Mouse (Mus musculus) G1E (cell line): ENCODE measurements around the gene Fam118b.

Experiments
- CTCF ChIP-seq: IDR thresholded peaks from 2 replicates; pipeline ENCODE4 v1.5.1; 2012; ENCODE audit warnings: low read depth, low read length, inconsistent platforms, mixed read lengths
- GATA1 ChIP-seq: IDR thresholded peaks from 2 replicates; pipeline ENCODE4 v1.6.1; 2012; ENCODE audit warnings: borderline replicate concordance, low read length, inconsistent platforms, mixed read lengths
- GATA2 ChIP-seq: IDR thresholded peaks from 2 replicates; pipeline ENCODE4 v1.6.1; 2012; ENCODE audit warnings: low read depth, low read length, inconsistent platforms, borderline replicate concordance
- POLR2AphosphoS5 ChIP-seq: IDR thresholded peaks from 2 replicates; pipeline ENCODE4 v1.6.1; 2012; ENCODE audit warnings: low read depth, low read length, inconsistent platforms; ENCODE audit not compliant: insufficient replicate concordance
- TAL1 ChIP-seq: conservative IDR thresholded peaks from 2 replicates; pipeline ENCODE4 v1.6.1; 2012; ENCODE audit warnings: low read depth, low read length, inconsistent platforms, mixed read lengths

DNA sequence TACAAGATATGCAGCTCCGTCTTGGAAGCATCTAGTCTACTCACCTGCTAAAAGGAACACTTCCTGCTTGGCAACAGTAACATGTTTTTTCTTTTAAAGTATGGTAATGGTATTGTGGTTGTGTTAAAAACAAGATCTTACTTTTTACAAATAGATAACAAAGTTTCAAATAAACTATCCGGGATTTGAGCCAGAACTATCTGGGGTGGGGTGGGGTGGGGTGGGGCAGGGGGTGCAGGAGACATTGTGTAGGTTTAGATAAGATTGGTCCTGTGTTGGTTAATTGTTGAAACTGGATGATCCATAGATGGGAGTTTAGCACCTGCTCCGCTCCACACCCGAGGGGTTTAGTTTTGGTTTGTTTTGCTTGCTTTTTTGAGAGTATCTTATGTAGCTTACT is 5.2 kb downstream of the Fam118b start:
- TF ChIP-seq CTCF (no peak), GATA1 (no peak), POLR2AphosphoS5 (no peak), TAL1 (no peak), GATA2 (no peak)
